Mouse (Mus musculus): ENCODE results near the gene Myo18b. TPM values are rescaled to one million over a fixed set of nuclear protein-coding genes. Genes with fewer than 3 reads are reported as not detected.

Myo18b gene
- polyA plus RNA-seq, 1 experiment, result 0.37 TPM

DNA sequence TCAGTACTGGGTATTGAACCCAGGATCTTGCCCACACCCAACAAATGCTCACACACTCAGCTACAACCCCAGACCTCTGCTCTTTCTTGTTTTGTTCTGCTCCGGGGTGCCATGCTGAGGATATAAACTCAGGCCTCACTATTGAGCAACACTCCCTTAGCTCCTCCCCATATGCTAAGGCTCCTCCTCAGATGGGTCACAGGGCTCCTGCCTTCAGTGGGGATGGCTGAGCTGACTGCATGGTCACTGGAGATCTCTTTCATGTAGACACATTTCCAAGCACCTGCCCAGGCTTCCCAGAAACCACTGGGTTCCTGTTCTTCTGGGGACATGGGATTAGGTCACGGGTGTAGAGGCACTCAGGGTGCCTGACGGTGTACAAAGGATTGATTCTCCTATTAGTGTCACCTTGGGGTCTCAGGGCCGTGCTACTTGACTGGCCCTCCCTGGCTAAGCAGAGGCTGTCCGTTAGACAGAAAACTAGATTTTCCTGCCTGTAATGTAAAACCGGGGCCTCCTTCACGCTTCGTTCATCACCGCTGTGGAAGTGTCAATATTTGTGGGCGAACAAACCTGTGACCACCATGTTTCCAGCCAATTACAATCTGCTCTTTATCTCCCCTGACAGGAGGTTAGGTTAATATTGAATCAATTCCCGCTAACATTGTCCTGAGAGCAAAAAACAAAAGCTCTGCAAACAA is 127.0 kb downstream of the Myo18b start:
- Histone ChIP-seq H3K27me3 (ENCODE audit: control insufficient read depth, insufficient read depth, low read length) (no peaks in the 10 kb centered on the region), H3K36me3 (ENCODE audit: control insufficient read depth, insufficient read depth, low read length) (no peaks in the 10 kb centered on the region), H3K4me1 (ENCODE audit: control insufficient read depth, insufficient read depth, insufficient read length, low read length) (no peaks in the 10 kb centered on the region), H3K27ac (ENCODE audit: insufficient read depth, low read depth, low read length) (no peak overlapping the region), H3K4me3 (ENCODE audit: low read depth, low read length) (no peak overlapping the region)
- WGBS, result 32% methylated on average over 11 of the region's 11 CpGs
- TF ChIP-seq CTCF (IDR thresholded peaks at IDR 0.05; ENCODE audit: extremely low read depth, insufficient read length, insufficient replicate concordance, low read depth, low read length), result no peak
- no peak for TF ChIP-seq POLR2A (IDR thresholded peaks at IDR 0.05; ENCODE audit: low read depth, low read length)

GRCm38 (mm10) chr5:112768556-112768955 is 127.6 kb downstream of the Myo18b start:
- TF ChIP-seq CTCF (IDR thresholded peaks at IDR 0.05; ENCODE audit: extremely low read depth, insufficient read length, insufficient replicate concordance, low read depth, low read length), result no peak
- no peak for TF ChIP-seq POLR2A (IDR thresholded peaks at IDR 0.05; ENCODE audit: low read depth, low read length)
- H3K4me1 ChIP-seq (ENCODE audit: control insufficient read depth, insufficient read depth, insufficient read length, low read length), result no peaks in the 10 kb centered on the region
- no peak overlapping the region for H3K27ac ChIP-seq (ENCODE audit: insufficient read depth, low read depth, low read length)
- 96% methylated on average over 5 of the region's 5 CpGs for WGBS
- H3K36me3 ChIP-seq (ENCODE audit: control insufficient read depth, insufficient read depth, low read length), result no peaks in the 10 kb centered on the region
- H3K27me3 ChIP-seq (ENCODE audit: control insufficient read depth, insufficient read depth, low read length), result no peaks in the 10 kb centered on the region
- no peak overlapping the region for H3K4me3 ChIP-seq (ENCODE audit: low read depth, low read length)

GRCm38 (mm10) chr5:112761415-112762075 is 134.6 kb downstream of the Myo18b start:
- TF ChIP-seq POLR2A (IDR thresholded peaks at IDR 0.05; ENCODE audit: low read depth, low read length) (no peak), CTCF (IDR thresholded peaks at IDR 0.05; ENCODE audit: extremely low read depth, insufficient read length, insufficient replicate concordance, low read depth, low read length) (no peak)
- WGBS, result 64% methylated on average over 3 of the region's 3 CpGs
- Histone ChIP-seq H3K27ac (ENCODE audit: insufficient read depth, low read depth, low read length) (no peak overlapping the region), H3K4me3 (ENCODE audit: low read depth, low read length) (no peak overlapping the region), H3K4me1 (ENCODE audit: control insufficient read depth, insufficient read depth, insufficient read length, low read length) (no peaks in the 10 kb centered on the region), H3K36me3 (ENCODE audit: control insufficient read depth, insufficient read depth, low read length) (no peaks in the 10 kb centered on the region), H3K27me3 (ENCODE audit: control insufficient read depth, insufficient read depth, low read length) (no peaks in the 10 kb centered on the region)

DNA sequence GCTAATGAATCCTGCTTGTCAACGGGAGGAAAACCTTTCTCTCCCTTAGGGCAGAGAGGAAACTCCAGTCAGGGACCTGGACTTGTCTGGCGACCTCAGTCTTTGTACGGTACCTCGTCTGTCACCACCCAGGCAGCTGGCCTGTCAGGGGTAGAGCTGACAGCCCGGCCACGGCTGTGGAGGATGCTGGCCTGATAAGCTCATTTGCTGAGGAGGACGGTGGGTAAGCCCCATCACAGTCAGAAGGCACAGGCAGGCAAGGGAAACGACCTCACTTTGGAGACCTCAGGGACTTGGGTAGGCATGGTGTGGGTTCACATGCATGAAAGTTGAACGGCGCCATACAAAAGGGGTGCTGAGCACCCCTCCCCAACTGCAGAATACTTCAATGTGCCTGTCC is 140.6 kb downstream of the Myo18b start:
- H3K27ac ChIP-seq (ENCODE audit: insufficient read depth, low read depth, low read length), result no peak overlapping the region
- 34% methylated on average over 10 of the region's 10 CpGs for WGBS
- TF ChIP-seq POLR2A (IDR thresholded peaks at IDR 0.05; ENCODE audit: low read depth, low read length) (no peak), CTCF (IDR thresholded peaks at IDR 0.05; ENCODE audit: extremely low read depth, insufficient read length, insufficient replicate concordance, low read depth, low read length) (no peak)

DNA sequence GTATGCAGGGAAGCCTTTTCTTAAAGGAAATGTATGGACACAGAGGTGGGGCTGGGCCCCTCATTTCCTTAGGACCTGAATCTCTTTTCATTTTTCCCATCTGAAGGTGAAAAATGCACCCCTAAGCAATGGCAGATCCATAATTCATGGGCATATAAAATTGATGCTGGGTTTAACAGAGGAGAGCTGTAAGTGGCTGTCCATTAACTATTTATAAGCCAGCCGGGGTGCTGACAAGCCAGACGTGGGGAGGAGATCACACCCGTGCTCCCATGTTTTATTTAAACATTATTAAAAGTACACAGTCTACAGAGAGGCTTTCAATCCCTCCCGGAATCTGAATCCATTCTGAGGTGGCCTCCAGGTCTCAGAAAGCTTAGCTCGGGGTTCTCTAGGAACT is 146.5 kb downstream of the Myo18b start:
- no peaks in the 10 kb centered on the region for H3K36me3 ChIP-seq (ENCODE audit: control insufficient read depth, insufficient read depth, low read length)
- no peak overlapping the region for H3K27ac ChIP-seq (ENCODE audit: insufficient read depth, low read depth, low read length)
- 50% methylated on average over 5 of the region's 5 CpGs for WGBS
- no peak for TF ChIP-seq POLR2A (IDR thresholded peaks at IDR 0.05; ENCODE audit: low read depth, low read length)
- no peak for TF ChIP-seq CTCF (IDR thresholded peaks at IDR 0.05; ENCODE audit: extremely low read depth, insufficient read length, insufficient replicate concordance, low read depth, low read length)
- no peaks in the 10 kb centered on the region for H3K27me3 ChIP-seq (ENCODE audit: control insufficient read depth, insufficient read depth, low read length)
- H3K4me1 ChIP-seq (ENCODE audit: control insufficient read depth, insufficient read depth, insufficient read length, low read length), result no peaks in the 10 kb centered on the region
- H3K4me3 ChIP-seq (ENCODE audit: low read depth, low read length), result no peak overlapping the region

More for the DNA sequence above, 140.6 kb downstream of the Myo18b start:
- H3K36me3 ChIP-seq (ENCODE audit: control insufficient read depth, insufficient read depth, low read length), result no peaks in the 10 kb centered on the region
- no peaks in the 10 kb centered on the region for H3K27me3 ChIP-seq (ENCODE audit: control insufficient read depth, insufficient read depth, low read length)
- no peaks in the 10 kb centered on the region for H3K4me1 ChIP-seq (ENCODE audit: control insufficient read depth, insufficient read depth, insufficient read length, low read length)
- no peak overlapping the region for H3K4me3 ChIP-seq (ENCODE audit: low read depth, low read length)

DNA sequence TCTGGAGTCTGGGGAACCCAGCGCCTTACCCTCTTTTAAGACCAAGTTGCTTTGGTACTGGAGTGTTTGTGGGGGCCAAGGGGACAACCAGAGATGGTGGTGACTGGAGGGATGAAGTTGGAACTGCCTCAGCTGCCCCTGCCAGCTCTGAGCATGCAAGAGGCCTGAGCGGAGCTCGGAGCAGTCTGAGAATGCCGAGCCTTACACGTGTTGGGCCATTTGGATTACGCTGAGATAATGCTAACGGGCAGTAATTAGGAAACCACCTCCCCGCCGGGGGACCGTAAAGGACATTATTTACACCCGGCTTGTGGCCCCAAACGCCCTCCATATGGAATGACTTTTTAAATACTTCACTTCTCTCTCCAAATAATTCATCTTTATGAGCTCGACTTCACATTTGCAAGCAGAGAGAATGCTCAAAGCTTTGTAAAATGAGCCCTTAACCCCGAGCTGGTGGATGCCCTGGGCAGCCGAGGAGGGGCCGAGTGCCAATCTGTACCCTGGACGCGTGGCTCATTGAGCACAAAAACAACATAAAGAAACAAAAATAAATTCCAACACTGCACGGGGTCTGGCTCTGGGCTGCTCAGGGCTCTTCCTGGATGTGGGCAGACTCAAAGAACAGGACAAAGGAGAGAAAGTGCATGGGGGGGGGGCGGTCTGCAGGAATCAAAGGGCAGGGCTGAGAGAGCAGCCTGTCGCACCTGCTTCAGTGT is 148.0 kb downstream of the Myo18b start:
- TF ChIP-seq POLR2A (IDR thresholded peaks at IDR 0.05; ENCODE audit: low read depth, low read length) (no peak), CTCF (IDR thresholded peaks at IDR 0.05; ENCODE audit: extremely low read depth, insufficient read length, insufficient replicate concordance, low read depth, low read length) (no peak)
- Histone ChIP-seq H3K27me3 (ENCODE audit: control insufficient read depth, insufficient read depth, low read length) (no peaks in the 10 kb centered on the region), H3K36me3 (ENCODE audit: control insufficient read depth, insufficient read depth, low read length) (no peaks in the 10 kb centered on the region), H3K4me3 (ENCODE audit: low read depth, low read length) (no peak overlapping the region), H3K4me1 (ENCODE audit: control insufficient read depth, insufficient read depth, insufficient read length, low read length) (no peaks in the 10 kb centered on the region), H3K27ac (ENCODE audit: insufficient read depth, low read depth, low read length) (no peak overlapping the region)
- 32% methylated on average over 21 of the region's 21 CpGs for WGBS
